In genomic region chr1:176349909-176350495, GRCm38 (mm10) we compare ENCODE assay signal across 17 mouse cellular contexts.
"Had no signal": no experiment of that assay in that cellular context is flagged by ENCODE, and none has a peak within 500 bp of the region (broad histone marks: within the 10 kb centered on the region; RNA-seq: fewer than 3 reads in every experiment).

No protein-coding gene starts in this region.

- DNase-seq: kidney, postnatal 25 days; lung, adult 2 months; lung, postnatal 36 days; retina, postnatal 1 day; right cerebral cortex, postnatal 14 days; thymus, adult 2 months; thymus, postnatal 25 days had no signal

- ATAC-seq: intestine, postnatal 0 days; lung, postnatal 0 days; midbrain, embryonic 15.5 days had no signal

- H3K36me3 ChIP-seq: limb, embryonic 10.5 days; liver, embryonic 15.5 days; midbrain, embryonic 10.5 days; midbrain, embryonic 15.5 days; neural tube, embryonic 13.5 days; stomach, embryonic 15.5 days had no signal

- H3K27ac ChIP-seq: left cerebral cortex, adult 2 months; limb, embryonic 10.5 days; liver, embryonic 15.5 days; midbrain, embryonic 10.5 days; midbrain, embryonic 15.5 days; neural tube, embryonic 13.5 days; stomach, embryonic 15.5 days had no signal

- H3K9ac ChIP-seq: liver, embryonic 15.5 days; midbrain, embryonic 15.5 days; neural tube, embryonic 13.5 days; stomach, embryonic 15.5 days had no signal

- H3K4me3 ChIP-seq: left cerebral cortex, adult 2 months; limb, embryonic 10.5 days; liver, embryonic 15.5 days; midbrain, embryonic 10.5 days; midbrain, embryonic 15.5 days; neural tube, embryonic 13.5 days; stomach, embryonic 15.5 days had no signal

- H3K4me2 ChIP-seq: liver, embryonic 11.5 days; liver, embryonic 15.5 days; midbrain, embryonic 15.5 days; neural tube, embryonic 13.5 days; stomach, embryonic 15.5 days had no signal

- H3K4me1 ChIP-seq: limb, embryonic 10.5 days; liver, embryonic 15.5 days; stomach, embryonic 15.5 days had no signal

- H3K9me3 ChIP-seq: limb, embryonic 10.5 days; liver, embryonic 15.5 days; midbrain, embryonic 10.5 days; midbrain, embryonic 15.5 days; neural tube, embryonic 13.5 days; stomach, embryonic 15.5 days had no signal

- H3K27me3 ChIP-seq: liver, embryonic 15.5 days; midbrain, embryonic 15.5 days; neural tube, embryonic 13.5 days; stomach, embryonic 15.5 days had no signal
